Mouse (Mus musculus) right cerebral cortex, postnatal 25 days (tissue): ENCODE measurements at regions not wholly inside any gene's neighbourhood (a gene's known extent, or its start where the extent isn't known, plus 50 kb on each side); places are given as distances from the start of the nearest gene placed in this dataset.

ENCODE experiments used
- DNase-seq: peaks from one replicate; pipeline ENCODE4 v3.0.0; 2022

GRCm38 (mm10) chr19:54248256-54248936 is 204.4 kb downstream of the Adra2a start:
- DNase-seq: no peak

- DNase-seq: no peak
These were observed 208.3 kb downstream of the Adra2a start for GRCm38 (mm10) chr19:54252145-54252664.

GRCm38 (mm10) chr19:54257889-54258288 is 213.9 kb downstream of the Adra2a start:
- no peak for DNase-seq

- DNase-seq: no peak
These were observed 215.2 kb downstream of the Adra2a start for GRCm38 (mm10) chr19:54259175-54259574.

- peak; percentile 31 for DNase-seq
These were observed 233.4 kb downstream of the Adra2a start for GRCm38 (mm10) chr19:54277368-54277767.

- DNase-seq: no peak
These were observed 241.5 kb downstream of the Adra2a start for GRCm38 (mm10) chr19:54285481-54285880.

- DNase-seq: no peak
These were observed 253.9 kb downstream of the Adra2a start for GRCm38 (mm10) chr19:54297663-54298388.

GRCm38 (mm10) chr19:54311289-54311688 is 267.3 kb downstream of the Adra2a start:
- DNase-seq: no peak

GRCm38 (mm10) chr19:54311723-54312122 is 267.8 kb downstream of the Adra2a start:
- no peak for DNase-seq

- DNase-seq: no peak
These were observed 279.3 kb downstream of the Adra2a start for GRCm38 (mm10) chr19:54323276-54323675.

- DNase-seq: no peak
These were observed 281.0 kb downstream of the Adra2a start for GRCm38 (mm10) chr19:54324991-54325390.

- no peak for DNase-seq
These were observed 288.2 kb downstream of the Adra2a start for GRCm38 (mm10) chr19:54332140-54332539.

- no peak for DNase-seq
These were observed 296.9 kb downstream of the Adra2a start for GRCm38 (mm10) chr19:54340778-54341291.

GRCm38 (mm10) chr19:54359731-54360130 is 315.8 kb downstream of the Adra2a start:
- DNase-seq: no peak

- DNase-seq: no peak
These were observed 316.7 kb downstream of the Adra2a start for GRCm38 (mm10) chr19:54360660-54361059.

- no peak for DNase-seq
These were observed 341.1 kb downstream of the Adra2a start for GRCm38 (mm10) chr19:54385101-54385500.

GRCm38 (mm10) chr19:54391406-54391805 is 347.5 kb downstream of the Adra2a start:
- no peak for DNase-seq

GRCm38 (mm10) chr19:54399651-54400050 is 355.7 kb downstream of the Adra2a start:
- no peak for DNase-seq

GRCm38 (mm10) chr19:54407904-54408303 is 364.0 kb downstream of the Adra2a start:
- no peak for DNase-seq

- DNase-seq: no peak
These were observed 385.1 kb downstream of the Adra2a start for GRCm38 (mm10) chr19:54429062-54429461.

GRCm38 (mm10) chr19:54440713-54441112 is 396.8 kb downstream of the Adra2a start:
- no peak for DNase-seq

GRCm38 (mm10) chr19:54460426-54461170 is 416.6 kb downstream of the Adra2a start:
- DNase-seq: no peak

GRCm38 (mm10) chr19:54462480-54462879 is 418.5 kb downstream of the Adra2a start:
- DNase-seq: no peak
